Mouse (Mus musculus) hindbrain, embryonic 11.5 days (tissue): Measurements from ENCODE around the gene Nr1i3. TPM values are rescaled to one million over a fixed set of nuclear protein-coding genes. Genes with fewer than 3 reads are reported as not detected.

ENCODE experiments used
- polyA plus RNA-seq: library from polyadenylated mRNA; unstranded; fragments of >200 nt; fragmentation: Nextera tagmentation; extraction: Ambion mirVana; gene quantifications from 2 replicates; pipeline ENCODE4 v1.2.1, GENCODE M21; 2014

Gene Nr1i3
- polyA plus RNA-seq, 1 experiment from 2014 or later, result 0.17 TPM

Other genes starting within 250 kb of the Nr1i3 start
- 0.12 and 0.28 TPM in 2 replicates for gene Fcgr2b, start 237.4 kb upstream of the Nr1i3 start, polyA plus RNA-seq
- 0.39 and 0.62 TPM in 2 replicates for gene Fcgr4, start 195.1 kb upstream of the Nr1i3 start, polyA plus RNA-seq
- gene Fcgr3, start 149.0 kb upstream of the Nr1i3 start, polyA plus RNA-seq, result 9.6 TPM in 2 replicates
- 8.7 and 10.5 TPM in 2 replicates for gene Cfap126, start 100.1 kb upstream of the Nr1i3 start, polyA plus RNA-seq
- gene Sdhc, start 63.4 kb upstream of the Nr1i3 start, polyA plus RNA-seq, result 259 and 284 TPM in 2 replicates
- 0.99 and 1.5 TPM in 2 replicates for gene Mpz, start 63.3 kb upstream of the Nr1i3 start, polyA plus RNA-seq
- 31.4 and 33.4 TPM in 2 replicates for gene Pcp4l1, start 17.7 kb upstream of the Nr1i3 start, polyA plus RNA-seq
- gene Tomm40l, start 8.5 kb downstream of the Nr1i3 start, polyA plus RNA-seq, result 23.5 and 28.8 TPM in 2 replicates
- 3.1 and 5.0 TPM in 2 replicates for gene Apoa2, start 11.1 kb downstream of the Nr1i3 start, polyA plus RNA-seq
- gene Fcer1g, start 20.4 kb downstream of the Nr1i3 start, polyA plus RNA-seq, result 22.1 and 26.1 TPM in 2 replicates
- 4.6 and 5.4 TPM in 2 replicates for gene Adamts4, start 36.5 kb downstream of the Nr1i3 start, polyA plus RNA-seq
- gene Ndufs2, start 37.4 kb downstream of the Nr1i3 start, polyA plus RNA-seq, result 259 and 263 TPM in 2 replicates
- 59.1 and 66.3 TPM in 2 replicates for gene B4galt3, start 56.4 kb downstream of the Nr1i3 start, polyA plus RNA-seq
- gene Ppox, start 67.2 kb downstream of the Nr1i3 start, polyA plus RNA-seq, result 48.1 and 51.8 TPM in 2 replicates
- 82.8 and 85.4 TPM in 2 replicates for gene Usp21, start 74.0 kb downstream of the Nr1i3 start, polyA plus RNA-seq
- gene Ufc1, start 81.1 kb downstream of the Nr1i3 start, polyA plus RNA-seq, result 108 and 114 TPM in 2 replicates
- 46.6 and 49.5 TPM in 2 replicates for gene Dedd, start 115.2 kb downstream of the Nr1i3 start, polyA plus RNA-seq
- gene Nit1, start 131.7 kb downstream of the Nr1i3 start, polyA plus RNA-seq, result 30.7 and 35.3 TPM in 2 replicates
- 68.3 and 68.4 TPM in 2 replicates for gene Pfdn2, start 131.7 kb downstream of the Nr1i3 start, polyA plus RNA-seq
- 1.3 and 2.0 TPM in 2 replicates for gene Klhdc9, start 146.8 kb downstream of the Nr1i3 start, polyA plus RNA-seq
- gene Nectin4, start 156.1 kb downstream of the Nr1i3 start, polyA plus RNA-seq, result 0.66 and 0.96 TPM in 2 replicates
- 0.54 and 0.99 TPM in 2 replicates for gene Arhgap30, start 175.0 kb downstream of the Nr1i3 start, polyA plus RNA-seq
- 122 and 143 TPM in 2 replicates for gene Usf1, start 197.3 kb downstream of the Nr1i3 start, polyA plus RNA-seq
- gene Tstd1, start 204.9 kb downstream of the Nr1i3 start, polyA plus RNA-seq, result 3.3 and 4.3 TPM in 2 replicates
- gene F11r, start 223.6 kb downstream of the Nr1i3 start, polyA plus RNA-seq, result 16.9 and 20.1 TPM in 2 replicates